Mouse (Mus musculus) forebrain, embryonic 15.5 days (tissue): ENCODE results near the gene Gm13694. TPM values are rescaled to one million over a fixed set of nuclear protein-coding genes. Genes with fewer than 3 reads are reported as not detected.
"Not testable (repeated sequence)": the region's sequence is repeated elsewhere in the genome, so short reads cannot be mapped to it uniquely, and the experiment has no call there.

ENCODE experiments used
- ATAC-seq: fragments of 200-750 bp; cut with Nextera tagmentation; replicated peaks from 2 replicates; pipeline ENCODE4 v1.8.0; 2017; ENCODE audit warnings: mild to moderate bottlenecking, moderate TSS enrichment, moderate library complexity
- H3K27ac ChIP-seq: fragments of 300-500 bp; sonication (generic); replicated peaks from 2 replicates; pipeline ENCODE4 v1.5.1; 2015; ENCODE audit warnings: mild to moderate bottlenecking, inconsistent platforms
- H3K27me3 ChIP-seq: fragments of 300-500 bp; sonication (generic); 2 replicates; pipeline ENCODE4 v1.6.1; 2015; ENCODE audit warnings: inconsistent platforms
- H3K36me3 ChIP-seq: fragments of 300-500 bp; sonication (generic); 2 replicates; pipeline ENCODE4 v1.6.1; 2015; ENCODE audit warnings: mild to moderate bottlenecking, inconsistent platforms
- H3K4me1 ChIP-seq: fragments of 300-500 bp; sonication (generic); 2 replicates; pipeline ENCODE4 v1.6.1; 2015; ENCODE audit warnings: inconsistent platforms
- H3K4me2 ChIP-seq: fragments of 300-500 bp; sonication (generic); replicated peaks from 2 replicates; pipeline ENCODE4 v1.6.1; 2015; ENCODE audit warnings: mild to moderate bottlenecking, inconsistent platforms
- H3K4me3 ChIP-seq: fragments of 300-500 bp; sonication (generic); 2 replicates; pipeline ENCODE4 v1.5.1; 2015; ENCODE audit warnings: mild to moderate bottlenecking, inconsistent platforms
- H3K9ac ChIP-seq: fragments of 300-500 bp; sonication (generic); replicated peaks from 2 replicates; pipeline ENCODE4 v1.6.1; 2015; ENCODE audit warnings: mild to moderate bottlenecking, inconsistent platforms
- H3K9me3 ChIP-seq: fragments of 300-500 bp; sonication (generic); 2 replicates; pipeline ENCODE4 v1.6.1; 2016; ENCODE audit warnings: inconsistent platforms
- WGBS: fragments of 180-500 bp; shearing (Covaris S2); methylation state at CpG from one replicate; pipeline ENCODE4 v1.1.7; 2015; ENCODE audit warnings: mixed read lengths; 5-methylcytosine and 5-hydroxymethylcytosine counted together
- polyA plus RNA-seq: library from polyadenylated mRNA; unstranded; fragments of >200 nt; fragmentation: Nextera tagmentation; extraction: Ambion mirVana; gene quantifications from 2 replicates; pipeline ENCODE4 v1.2.1, GENCODE M21; 2015

Gene Gm13694
- polyA plus RNA-seq, result not detected in 2 replicates

GRCm38 (mm10) chr2:83978633-83979032, at the start of gene Gm13694:
TSS of gene Gm13694 (plus strand) at chr2:83978933.
- not testable (repeated sequence) for H3K4me2 ChIP-seq, H3K4me3 ChIP-seq, H3K27me3 ChIP-seq, H3K9me3 ChIP-seq, H3K36me3 ChIP-seq, ATAC-seq, H3K4me1 ChIP-seq, H3K9ac ChIP-seq, H3K27ac ChIP-seq
- WGBS, result no CpG with 5 or more reads among the region's 6 CpGs

DNA sequence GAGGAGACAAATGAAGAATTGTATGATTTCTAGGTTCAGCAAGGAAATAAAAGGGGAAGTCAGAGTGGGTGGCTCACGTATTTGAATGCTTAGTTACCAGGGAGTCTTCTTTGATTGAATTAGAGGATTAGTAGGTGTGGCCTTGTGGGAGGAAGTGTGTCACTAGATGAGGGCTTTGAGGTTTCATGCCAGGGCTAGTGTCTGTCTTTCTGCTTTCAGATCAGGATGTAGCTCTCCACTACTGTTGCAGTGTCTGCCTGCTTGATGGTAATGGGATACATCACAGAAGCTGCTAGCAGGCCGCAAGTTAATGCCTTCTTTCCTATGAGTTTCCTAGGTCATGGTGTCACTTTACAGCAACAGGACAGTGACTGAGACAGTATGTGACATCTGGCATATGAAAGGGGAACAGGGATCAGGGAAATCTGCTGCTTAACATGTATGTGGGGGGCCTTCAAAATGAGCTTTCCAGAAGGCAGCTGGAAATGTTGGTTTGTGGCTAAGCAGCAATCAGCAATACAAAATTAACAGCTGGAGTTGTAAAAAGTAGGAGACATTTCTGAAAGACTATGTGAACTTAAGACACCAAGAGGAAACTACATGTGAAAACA, 49.1 kb upstream of the Gm13694 start:
- no peak for ATAC-seq
- H3K4me2 ChIP-seq, result no peak overlapping the region
- WGBS, result 60% methylated on average over 2 of the region's 2 CpGs

GRCm38 (mm10) chr2:83940931-83941361, 37.8 kb upstream of the Gm13694 start, which contains the start of gene Zswim2:
TSS of gene Zswim2 (minus strand) at chr2:83941228.
- Histone ChIP-seq H3K9ac (peak within 1 kb of the TSS; percentile 7; the same call in 1 of the 2 replicates), H3K9me3 (no peaks in the 10 kb centered on the region), H3K4me2 (peak within 1 kb of the TSS; percentile 51), H3K4me3 (peak within 1 kb of the TSS; percentile 38), H3K4me1 (peaks cover 12% of the 10 kb centered on the region), H3K36me3 (no peaks in the 10 kb centered on the region), H3K27me3 (no peaks in the 10 kb centered on the region), H3K27ac (peak within 1 kb of the TSS; percentile 29)
- under 1% methylated on average over 20 of the region's 20 CpGs for WGBS
- ATAC-seq, result peak; percentile 99

More for the DNA sequence above, 49.1 kb upstream of the Gm13694 start:
- Histone ChIP-seq H3K4me3 (no peak overlapping the region), H3K27ac (no peak overlapping the region), H3K4me1 (no peaks in the 10 kb centered on the region), H3K9ac (no peak overlapping the region), H3K9me3 (no peaks in the 10 kb centered on the region), H3K36me3 (no peaks in the 10 kb centered on the region), H3K27me3 (no peaks in the 10 kb centered on the region)

DNA sequence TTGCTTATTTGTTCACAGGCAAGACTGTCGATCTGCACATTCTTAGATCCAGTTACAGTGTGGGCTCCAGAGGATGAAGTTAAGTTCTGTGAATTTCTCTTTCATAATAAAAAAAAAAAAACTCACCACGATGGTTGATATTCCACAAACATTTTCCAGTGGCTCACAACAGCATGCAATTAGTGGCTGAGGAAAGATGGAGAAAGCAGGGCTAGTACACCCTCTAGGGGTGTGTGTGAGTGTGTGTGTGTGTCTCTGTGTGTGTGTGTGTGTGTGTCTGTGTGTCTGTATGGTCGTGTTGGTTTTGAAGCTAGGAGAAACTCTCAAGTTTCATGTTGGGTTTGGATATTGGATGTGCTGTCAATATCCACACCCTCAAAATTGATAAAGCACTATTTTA, 37.4 kb upstream of the Gm13694 start:
- peak overlapping the region; percentile 38 for H3K4me3 ChIP-seq
- H3K4me2 ChIP-seq, result peak overlapping the region; percentile 51
- H3K9ac ChIP-seq, result peak overlapping the region; percentile 7; the same call in 1 of the 2 replicates
- peak overlapping the region; percentile 29 for H3K27ac ChIP-seq
- no peaks in the 10 kb centered on the region for H3K27me3 ChIP-seq
- no peaks in the 10 kb centered on the region for H3K36me3 ChIP-seq
- no peaks in the 10 kb centered on the region for H3K9me3 ChIP-seq
- peaks cover 12% of the 10 kb centered on the region for H3K4me1 ChIP-seq
- WGBS, result 31% methylated on average over 3 of the region's 3 CpGs
- peak; percentile 65 for ATAC-seq

- Histone ChIP-seq H3K27me3 (no peaks in the 10 kb centered on the region), H3K27ac (no peak overlapping the region), H3K4me2 (no peak overlapping the region), H3K4me3 (no peak overlapping the region), H3K9ac (no peak overlapping the region), H3K36me3 (no peaks in the 10 kb centered on the region), H3K4me1 (peaks cover 12% of the 10 kb centered on the region), H3K9me3 (no peaks in the 10 kb centered on the region)
- no peak for ATAC-seq
- 80% methylated on average over 4 of the region's 4 CpGs for WGBS
Measured at GRCm38 (mm10) chr2:83941792-83942191, 36.9 kb upstream of the Gm13694 start.

GRCm38 (mm10) chr2:83955393-83955792, 23.3 kb upstream of the Gm13694 start, which contains the start of gene Gm13698:
TSS of gene Gm13698 (plus strand) at chr2:83955693.
- WGBS, result no CpG with 5 or more reads among the region's 6 CpGs
- not testable (repeated sequence) for H3K27ac ChIP-seq, H3K9ac ChIP-seq

DNA sequence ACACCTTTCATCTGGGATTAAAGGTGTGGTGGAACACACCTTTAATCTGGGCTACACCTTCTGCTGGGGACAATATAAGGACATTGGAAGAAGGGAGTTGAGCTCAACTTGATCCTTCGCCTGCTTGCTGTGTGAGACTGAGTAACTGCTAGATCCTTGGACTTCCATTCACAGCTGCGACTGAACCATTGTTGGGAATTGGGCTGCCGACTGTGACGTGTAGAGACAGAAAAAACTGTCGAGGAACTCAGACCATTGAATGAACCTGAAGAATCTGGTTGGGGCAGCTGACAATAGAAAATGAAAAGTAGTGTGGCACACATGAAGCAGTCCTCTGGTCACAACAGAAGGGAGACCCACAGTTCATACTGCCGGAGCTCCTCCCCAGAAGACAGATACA, 17.5 kb upstream of the Gm13694 start, which contains the start of gene Gm13693:
TSS of gene Gm13693 (plus strand) at position 301 of the 400 bp plus-strand sequence.
- no CpG with 5 or more reads among the region's 6 CpGs for WGBS
- not testable (repeated sequence) for H3K4me3 ChIP-seq, H3K27me3 ChIP-seq, H3K4me2 ChIP-seq, H3K4me1 ChIP-seq, H3K27ac ChIP-seq, H3K36me3 ChIP-seq, H3K9ac ChIP-seq, ATAC-seq, H3K9me3 ChIP-seq

More at GRCm38 (mm10) chr2:83955393-83955792, 23.3 kb upstream of the Gm13694 start, which contains the start of gene Gm13698:
- not testable (repeated sequence) for ATAC-seq, H3K4me3 ChIP-seq, H3K4me2 ChIP-seq, H3K4me1 ChIP-seq, H3K9me3 ChIP-seq, H3K27me3 ChIP-seq, H3K36me3 ChIP-seq

- not testable (repeated sequence) for H3K9ac ChIP-seq, H3K27me3 ChIP-seq, H3K4me2 ChIP-seq, ATAC-seq, H3K9me3 ChIP-seq, H3K36me3 ChIP-seq, H3K4me3 ChIP-seq, H3K27ac ChIP-seq, H3K4me1 ChIP-seq
- no CpG with 5 or more reads among the region's 6 CpGs for WGBS
Measured at GRCm38 (mm10) chr2:83967013-83967412, 11.7 kb upstream of the Gm13694 start, which contains the start of gene Gm13695. TSS of gene Gm13695 (plus strand) at chr2:83967313.

DNA sequence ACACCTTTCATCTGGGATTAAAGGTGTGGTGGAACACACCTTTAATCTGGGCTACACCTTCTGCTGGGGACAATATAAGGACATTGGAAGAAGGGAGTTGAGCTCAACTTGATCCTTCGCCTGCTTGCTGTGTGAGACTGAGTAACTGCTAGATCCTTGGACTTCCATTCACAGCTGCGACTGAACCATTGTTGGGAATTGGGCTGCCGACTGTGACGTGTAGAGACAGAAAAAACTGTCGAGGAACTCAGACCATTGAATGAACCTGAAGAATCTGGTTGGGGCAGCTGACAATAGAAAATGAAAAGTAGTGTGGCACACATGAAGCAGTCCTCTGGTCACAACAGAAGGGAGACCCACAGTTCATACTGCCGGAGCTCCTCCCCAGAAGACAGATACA, 5.9 kb upstream of the Gm13694 start, which contains the start of gene Gm13696:
TSS of gene Gm13696 (plus strand) at position 301 of the 400 bp plus-strand sequence.
- no CpG with 5 or more reads among the region's 6 CpGs for WGBS
- H3K4me1 ChIP-seq, H3K4me3 ChIP-seq, H3K27ac ChIP-seq, H3K36me3 ChIP-seq, H3K9ac ChIP-seq, H3K9me3 ChIP-seq, H3K27me3 ChIP-seq, H3K4me2 ChIP-seq, ATAC-seq: not testable (repeated sequence)

GRCm38 (mm10) chr2:83984443-83984842, 5.7 kb downstream of the Gm13694 start, which contains the start of gene Gm13697:
TSS of gene Gm13697 (plus strand) at chr2:83984743.
- not testable (repeated sequence) for ATAC-seq

DNA sequence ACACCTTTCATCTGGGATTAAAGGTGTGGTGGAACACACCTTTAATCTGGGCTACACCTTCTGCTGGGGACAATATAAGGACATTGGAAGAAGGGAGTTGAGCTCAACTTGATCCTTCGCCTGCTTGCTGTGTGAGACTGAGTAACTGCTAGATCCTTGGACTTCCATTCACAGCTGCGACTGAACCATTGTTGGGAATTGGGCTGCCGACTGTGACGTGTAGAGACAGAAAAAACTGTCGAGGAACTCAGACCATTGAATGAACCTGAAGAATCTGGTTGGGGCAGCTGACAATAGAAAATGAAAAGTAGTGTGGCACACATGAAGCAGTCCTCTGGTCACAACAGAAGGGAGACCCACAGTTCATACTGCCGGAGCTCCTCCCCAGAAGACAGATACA, 11.5 kb downstream of the Gm13694 start, which contains the start of gene Gm13691:
TSS of gene Gm13691 (plus strand) at position 301 of the 400 bp plus-strand sequence.
- not testable (repeated sequence) for H3K27me3 ChIP-seq, H3K4me1 ChIP-seq, H3K4me2 ChIP-seq, H3K27ac ChIP-seq, H3K9me3 ChIP-seq, ATAC-seq, H3K4me3 ChIP-seq, H3K9ac ChIP-seq, H3K36me3 ChIP-seq
- no CpG with 5 or more reads among the region's 6 CpGs for WGBS

More at GRCm38 (mm10) chr2:83984443-83984842, 5.7 kb downstream of the Gm13694 start, which contains the start of gene Gm13697:
- not testable (repeated sequence) for H3K4me3 ChIP-seq, H3K9me3 ChIP-seq, H3K4me1 ChIP-seq, H3K4me2 ChIP-seq, H3K27me3 ChIP-seq, H3K36me3 ChIP-seq, H3K9ac ChIP-seq, H3K27ac ChIP-seq
- no CpG with 5 or more reads among the region's 6 CpGs for WGBS

DNA sequence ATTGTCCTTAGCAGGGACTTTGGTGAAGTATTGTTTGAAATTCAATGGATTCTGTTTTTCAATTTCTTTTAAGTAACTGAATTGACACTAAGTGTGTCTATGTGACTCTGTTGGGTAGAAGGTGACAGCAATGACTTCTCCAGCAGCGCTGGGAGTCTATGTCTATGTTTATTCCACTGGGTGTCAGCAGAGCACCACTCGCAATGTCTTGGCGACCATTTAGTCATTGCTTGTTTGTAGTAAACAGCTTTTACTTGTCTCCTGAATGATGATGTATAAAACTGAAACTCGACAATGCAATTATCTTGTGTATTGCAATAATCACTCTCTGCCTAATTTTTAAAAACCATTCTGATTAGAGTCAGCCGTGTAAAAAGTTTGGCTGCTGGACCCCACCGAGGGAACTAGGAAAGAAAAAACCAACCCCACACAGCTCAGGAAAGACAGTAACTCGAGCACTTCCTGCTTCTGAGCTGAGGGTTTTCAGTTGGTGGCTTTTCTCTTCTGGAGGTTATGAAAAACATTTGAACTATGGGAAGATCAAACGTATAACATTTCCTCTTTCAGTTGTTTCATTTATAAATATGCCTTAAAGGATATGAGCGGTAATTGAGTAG, 15.0 kb downstream of the Gm13694 start:
- not testable (repeated sequence) for H3K4me1 ChIP-seq, H3K27me3 ChIP-seq, H3K9ac ChIP-seq, H3K4me3 ChIP-seq, H3K4me2 ChIP-seq, H3K9me3 ChIP-seq, H3K36me3 ChIP-seq, ATAC-seq, H3K27ac ChIP-seq
- 66% methylated on average over 8 of the region's 9 CpGs for WGBS
